Mouse (Mus musculus) thymus, adult 2 months (tissue): ENCODE data around the gene Mybpc2. TPM values are rescaled to one million over a fixed set of nuclear protein-coding genes. Genes with fewer than 3 reads are reported as not detected.

Experiments
- DNase-seq: peaks from one replicate; pipeline ENCODE4 v3.0.0; 2021
- H3K27ac ChIP-seq: fragments of 200-500 bp; 2 replicates; pipeline ENCODE4 v1.5.1; 2012; ENCODE audit warnings: low read length, control low read depth; ENCODE audit not compliant: control insufficient read depth, insufficient read depth
- H3K27me3 ChIP-seq: fragments of 200-500 bp; 2 replicates; pipeline ENCODE4 v1.6.1; 2012; ENCODE audit warnings: mild to moderate bottlenecking, low read length, moderate library complexity, mixed read lengths; ENCODE audit not compliant: control insufficient read depth, insufficient read depth
- H3K36me3 ChIP-seq: fragments of 200-500 bp; 2 replicates; pipeline ENCODE4 v1.6.1; 2012; ENCODE audit warnings: mild to moderate bottlenecking, low read length, moderate library complexity; ENCODE audit not compliant: control insufficient read depth, insufficient read depth
- H3K4me1 ChIP-seq: fragments of 200-500 bp; replicated peaks from 2 replicates; pipeline ENCODE4 v1.6.1; 2012; ENCODE audit warnings: low read length; ENCODE audit not compliant: control insufficient read depth, insufficient read depth
- H3K4me3 ChIP-seq: fragments of 200-500 bp; 2 replicates; pipeline ENCODE4 v1.5.1; 2012; ENCODE audit warnings: mild to moderate bottlenecking, low read length, control low read depth, moderate library complexity; ENCODE audit not compliant: control insufficient read depth, insufficient read depth
- CTCF ChIP-seq: fragments of 200-500 bp; IDR thresholded peaks from 2 replicates; pipeline ENCODE4 v1.5.1; 2012; ENCODE audit warnings: mild to moderate bottlenecking, control low read depth, low read length, moderate library complexity, borderline replicate concordance; ENCODE audit not compliant: control insufficient read depth, poor library complexity, insufficient read depth; ENCODE audit errors: extremely low read depth
- POLR2A ChIP-seq: fragments of 200-500 bp; IDR thresholded peaks from 2 replicates; pipeline ENCODE4 v1.6.1; 2012; ENCODE audit warnings: mild to moderate bottlenecking, low read length, control low read depth, moderate library complexity; ENCODE audit not compliant: control insufficient read depth, poor library complexity, insufficient read depth; ENCODE audit errors: extremely low read depth
- WGBS: fragments of 180-500 bp; shearing (Covaris S2); methylation state at CpG from one replicate; pipeline ENCODE4 v1.1.7; 2018; 5-methylcytosine and 5-hydroxymethylcytosine counted together
- polyA plus RNA-seq: library from polyadenylated mRNA; depleted of rRNA; stranded (reverse); fragments of >200 nt; gene quantifications from 2 replicates; pipeline ENCODE4 v1.2.3, GENCODE M21; 2012

The Mybpc2 gene
- polyA plus RNA-seq, 1 experiment = 0.53 TPM

GRCm38 (mm10) chr7:44521710-44522109 is 2.7 kb downstream of the Mybpc2 start:
- Histone ChIP-seq H3K36me3 (no peaks in the 10 kb centered on the region), H3K4me3 (no peak overlapping the region), H3K4me1 (peaks cover 6% of the 10 kb centered on the region; the same call in 1 of the 2 replicates), H3K27me3 (no peaks in the 10 kb centered on the region), H3K27ac (no peak overlapping the region)
- TF ChIP-seq POLR2A (no peak), CTCF (peak; percentile 91)
- WGBS = 4% methylated on average over 20 of the region's 20 CpGs
- DNase-seq = peak; percentile 82

- 72% methylated on average over 3 of the region's 3 CpGs for WGBS
- Histone ChIP-seq H3K27ac (no peak overlapping the region), H3K4me3 (no peak overlapping the region), H3K36me3 (no peaks in the 10 kb centered on the region), H3K27me3 (no peaks in the 10 kb centered on the region), H3K4me1 (peaks cover 6% of the 10 kb centered on the region; the same call in 1 of the 2 replicates)
- TF ChIP-seq POLR2A = no peak
- TF ChIP-seq CTCF = no peak
- DNase-seq = no peak
Measured at GRCm38 (mm10) chr7:44520990-44521389, 3.5 kb downstream of the Mybpc2 start.

GRCm38 (mm10) chr7:44519240-44519913 is 5.1 kb downstream of the Mybpc2 start:
- Histone ChIP-seq H3K36me3 (no peaks in the 10 kb centered on the region), H3K4me1 (peaks cover 6% of the 10 kb centered on the region; the same call in 1 of the 2 replicates), H3K27me3 (no peaks in the 10 kb centered on the region), H3K27ac (no peak overlapping the region), H3K4me3 (no peak overlapping the region)
- TF ChIP-seq CTCF (0 out of 2 replicates have a peak, but pooled peaks have one; percentile 34), POLR2A (no peak)
- WGBS = 75% methylated on average over 9 of the region's 9 CpGs
- DNase-seq = no peak

- TF ChIP-seq CTCF (no peak), POLR2A (no peak)
- no peaks in the 10 kb centered on the region for H3K27me3 ChIP-seq
- 0 out of 2 replicates have a peak, but pooled peaks cover 4% of the 10 kb centered on the region for H3K4me1 ChIP-seq
- no peaks in the 10 kb centered on the region for H3K36me3 ChIP-seq
- no peak overlapping the region for H3K27ac ChIP-seq
- H3K4me3 ChIP-seq = no peak overlapping the region
- DNase-seq = no peak
Measured at GRCm38 (mm10) chr7:44507491-44507890, 17.0 kb downstream of the Mybpc2 start.

GRCm38 (mm10) chr7:44501563-44502115 is 22.8 kb downstream of the Mybpc2 start:
- peak; percentile 59; the same call in 1 of the 2 replicates for TF ChIP-seq CTCF
- TF ChIP-seq POLR2A = no peak
- no peak overlapping the region for H3K27ac ChIP-seq
- H3K36me3 ChIP-seq = no peaks in the 10 kb centered on the region
- peak; percentile 74 for DNase-seq
- no peak overlapping the region for H3K4me3 ChIP-seq
- no peaks in the 10 kb centered on the region for H3K27me3 ChIP-seq
- 26% methylated on average over 5 of the region's 5 CpGs for WGBS
- H3K4me1 ChIP-seq = peaks cover 7% of the 10 kb centered on the region

GRCm38 (mm10) chr7:44500046-44500445 is 24.4 kb downstream of the Mybpc2 start:
- Histone ChIP-seq H3K27me3 (no peaks in the 10 kb centered on the region), H3K27ac (no peak overlapping the region), H3K4me1 (peaks cover 13% of the 10 kb centered on the region), H3K4me3 (no peak overlapping the region), H3K36me3 (no peaks in the 10 kb centered on the region)
- TF ChIP-seq CTCF (no peak), POLR2A (no peak)
- no peak for DNase-seq
- WGBS = 71% methylated on average over 20 of the region's 20 CpGs
